Mouse (Mus musculus) limb, embryonic 14.5 days (tissue): ENCODE data around the gene Sh3rf3. TPM values are rescaled to one million over a fixed set of nuclear protein-coding genes. Genes with fewer than 3 reads are reported as not detected.
"Not testable (repeated sequence)": the region's sequence is repeated elsewhere in the genome, so short reads cannot be mapped to it uniquely, and the experiment has no call there.

ENCODE experiments used
- ATAC-seq: fragments of 200-750 bp; cut with Nextera tagmentation; 2 replicates; pipeline ENCODE4 v1.8.0; 2017; ENCODE audit warnings: low read depth, moderate number of reproducible peaks, moderate TSS enrichment; ENCODE audit not compliant: low FRiP score
- DNase-seq: peaks from one replicate; pipeline ENCODE4 v3.0.0-alpha.2; 2015; ENCODE audit warnings: low spot score
- H3K27ac ChIP-seq: fragments of 300-500 bp; sonication (generic); replicated peaks from 2 replicates; pipeline ENCODE4 v1.5.1; 2014; ENCODE audit warnings: low read depth, mild to moderate bottlenecking, low read length, moderate library complexity, mixed read lengths
- H3K27me3 ChIP-seq: fragments of 300-500 bp; sonication (generic); 2 replicates; pipeline ENCODE4 v1.6.1; 2014; ENCODE audit warnings: low read length, mixed read lengths; ENCODE audit not compliant: control insufficient read depth, insufficient read depth
- H3K36me3 ChIP-seq: fragments of 300-500 bp; sonication (generic); 2 replicates; pipeline ENCODE4 v1.6.1; 2014; ENCODE audit warnings: mild to moderate bottlenecking, low read length, moderate library complexity, mixed read lengths; ENCODE audit not compliant: control insufficient read depth, insufficient read depth
- H3K4me1 ChIP-seq: fragments of 300-500 bp; sonication (generic); 2 replicates; pipeline ENCODE4 v1.6.1; 2014; ENCODE audit warnings: antibody characterized with exemption, low read length, mixed read lengths; ENCODE audit not compliant: control insufficient read depth, insufficient read depth
- H3K4me2 ChIP-seq: fragments of 300-500 bp; sonication (generic); replicated peaks from 2 replicates; pipeline ENCODE4 v1.6.1; 2014; ENCODE audit warnings: low read depth, mild to moderate bottlenecking, low read length, moderate library complexity; ENCODE audit not compliant: severe bottlenecking
- H3K4me3 ChIP-seq: fragments of 300-500 bp; sonication (generic); replicated peaks from 2 replicates; pipeline ENCODE4 v1.5.1; 2014; ENCODE audit warnings: low read length
- H3K9ac ChIP-seq: fragments of 300-500 bp; sonication (generic); 2 replicates; pipeline ENCODE4 v1.6.1; 2014; ENCODE audit warnings: mild to moderate bottlenecking, low read depth, low read length, moderate library complexity; ENCODE audit not compliant: severe bottlenecking
- H3K9me3 ChIP-seq: fragments of 300-500 bp; sonication (generic); 2 replicates; pipeline ENCODE4 v1.6.1; 2016; ENCODE audit warnings: low read length; ENCODE audit not compliant: control insufficient read depth
- POLR2A ChIP-seq: fragments of 200-500 bp; IDR thresholded peaks from 2 replicates; pipeline ENCODE4 v1.8.0; 2012; ENCODE audit warnings: inconsistent platforms, mild to moderate bottlenecking, moderate library complexity, borderline replicate concordance; ENCODE audit not compliant: insufficient read depth, insufficient read length; ENCODE audit errors: extremely low read depth
- WGBS: fragments of 180-500 bp; shearing (Covaris S2); extraction: QIAGEN DNeasy Blood & Tissue Kit; methylation state at CpG from one replicate; pipeline ENCODE4 v1.1.7; 2014; 5-methylcytosine and 5-hydroxymethylcytosine counted together
- polyA plus RNA-seq, 2 experiments: library from polyadenylated mRNA; depleted of rRNA in 1 of 2; stranded (reverse) in 1 of 2; unstranded in 1 of 2; fragments of >200 nt; fragmentation: Nextera tagmentation in 1 of 2; extraction: Ambion mirVana in 1 of 2; gene quantifications; 2 replicates each; pipeline versions ENCODE4 v1.2.1 to v1.2.3; 2012 to 2014

Gene Sh3rf3
- polyA plus RNA-seq, 2 experiments = 2.6 to 4.0 TPM

- Histone ChIP-seq H3K4me3 (no peak overlapping the region), H3K9ac (no peak overlapping the region), H3K4me2 (no peak overlapping the region), H3K27ac (no peak overlapping the region), H3K9me3 (no peaks in the 10 kb centered on the region), H3K4me1 (no peaks in the 10 kb centered on the region), H3K36me3 (no peaks in the 10 kb centered on the region), H3K27me3 (no peaks in the 10 kb centered on the region)
- DNase-seq = peak; percentile 27
- 73% methylated on average over 14 of the region's 14 CpGs for WGBS
- no peak for TF ChIP-seq POLR2A
- ATAC-seq = no peak
Measured at GRCm38 (mm10) chr10:59089861-59090621, 276.9 kb downstream of the Sh3rf3 start.

- no peaks in the 10 kb centered on the region for H3K27me3 ChIP-seq
- no peak for DNase-seq
- no peak overlapping the region for H3K4me2 ChIP-seq
- H3K9me3 ChIP-seq = no peaks in the 10 kb centered on the region
- no peak overlapping the region for H3K9ac ChIP-seq
- no peak overlapping the region for H3K27ac ChIP-seq
- 82% methylated on average over 7 of the region's 7 CpGs for WGBS
- no peak overlapping the region for H3K4me3 ChIP-seq
- TF ChIP-seq POLR2A = no peak
- no peaks in the 10 kb centered on the region for H3K4me1 ChIP-seq
- no peak for ATAC-seq
- no peaks in the 10 kb centered on the region for H3K36me3 ChIP-seq
Measured at GRCm38 (mm10) chr10:59090622-59090971, 277.4 kb downstream of the Sh3rf3 start.

- no peak overlapping the region for H3K4me3 ChIP-seq
- TF ChIP-seq POLR2A = no peak
- H3K9ac ChIP-seq = no peak overlapping the region
- no peaks in the 10 kb centered on the region for H3K4me1 ChIP-seq
- WGBS = 90% methylated on average over 8 of the region's 8 CpGs
- no peaks in the 10 kb centered on the region for H3K27me3 ChIP-seq
- ATAC-seq = no peak
- H3K4me2 ChIP-seq = no peak overlapping the region
- no peaks in the 10 kb centered on the region for H3K9me3 ChIP-seq
- no peaks in the 10 kb centered on the region for H3K36me3 ChIP-seq
- DNase-seq = no peak
- no peak overlapping the region for H3K27ac ChIP-seq
Measured at GRCm38 (mm10) chr10:59091556-59091955, 278.4 kb downstream of the Sh3rf3 start.

GRCm38 (mm10) chr10:59091988-59092387 is 278.8 kb downstream of the Sh3rf3 start:
- 89% methylated on average over 7 of the region's 7 CpGs for WGBS
- DNase-seq (no peak), ATAC-seq (no peak)
- Histone ChIP-seq H3K27ac (no peak overlapping the region), H3K4me3 (no peak overlapping the region), H3K36me3 (no peaks in the 10 kb centered on the region), H3K27me3 (no peaks in the 10 kb centered on the region), H3K4me1 (no peaks in the 10 kb centered on the region), H3K4me2 (no peak overlapping the region), H3K9me3 (no peaks in the 10 kb centered on the region), H3K9ac (no peak overlapping the region)
- TF ChIP-seq POLR2A = no peak

GRCm38 (mm10) chr10:59103076-59103475 is 289.9 kb downstream of the Sh3rf3 start:
- ATAC-seq, H3K4me1 ChIP-seq, H3K9ac ChIP-seq, H3K27ac ChIP-seq, H3K27me3 ChIP-seq, H3K36me3 ChIP-seq, H3K4me3 ChIP-seq, H3K9me3 ChIP-seq, DNase-seq, H3K4me2 ChIP-seq: not testable (repeated sequence)
- WGBS = 87% methylated on average over 5 of the region's 5 CpGs

- H3K4me2 ChIP-seq = no peak overlapping the region
- H3K27ac ChIP-seq = no peak overlapping the region
- H3K4me1 ChIP-seq = no peaks in the 10 kb centered on the region
- H3K9me3 ChIP-seq = no peaks in the 10 kb centered on the region
- H3K9ac ChIP-seq = no peak overlapping the region
- H3K27me3 ChIP-seq = no peaks in the 10 kb centered on the region
- WGBS = 89% methylated on average over 5 of the region's 5 CpGs
- DNase-seq (no peak), ATAC-seq (no peak)
- H3K4me3 ChIP-seq = no peak overlapping the region
- no peak for TF ChIP-seq POLR2A
- H3K36me3 ChIP-seq = no peaks in the 10 kb centered on the region
Measured at GRCm38 (mm10) chr10:59104683-59105082, 291.5 kb downstream of the Sh3rf3 start.
